Mouse (Mus musculus): Measurements from ENCODE around the gene Gpr137.

- TF ChIP-seq EP300 (IDR thresholded peaks at IDR 0.05; ENCODE audit: low read depth) = no peak
- TF ChIP-seq CTCF (IDR thresholded peaks at IDR 0.05; ENCODE audit: low read depth) = peak; percentile 84
These were observed 17.6 kb downstream of the Gpr137 start for GRCm38 (mm10) chr19:6924461-6925306.
